Mouse (Mus musculus) adrenal gland, postnatal 4 days (tissue): ENCODE measurements around the gene Pifo. TPM values are rescaled to one million over a fixed set of nuclear protein-coding genes. Genes with fewer than 3 reads are reported as not detected.
A peak's percentile ranks its signal among the peaks of the same experiment; 100 is the strongest.
"Not testable (repeated sequence)": the region's sequence is repeated elsewhere in the genome, so short reads cannot be mapped to it uniquely, and the experiment has no call there.

Experiments used
- DNase-seq, 2 experiments: peaks; one replicate each; pipeline ENCODE4 v3.0.0; 2021 to 2022; ENCODE audit warnings: low spot score in 2 of 2, mixed read lengths in 2 of 2
- long read RNA-seq, 2 experiments: library from polyadenylated mRNA; stranded (forward); transcript quantifications; one replicate each; pipeline ENCODE4 v2.0.0; 2021
- total RNA-seq, 2 experiments: library from RNA; stranded (reverse); gene quantifications; 2 replicates each; pipeline ENCODE4 v1.2.3; 2021

The Pifo gene
- not detected for total RNA-seq
- long read RNA-seq, experiment 1 = 0 reads
- long read RNA-seq, experiment 2 = 0 reads

- no peak for DNase-seq
Observed at GRCm38 (mm10) chr3:106014546-106014945, at the start of gene Pifo. Gene Pifo, minus strand, starts transcription at chr3:106014646.

- DNase-seq = no peak
Observed at GRCm38 (mm10) chr3:106057966-106058365, 43.5 kb upstream of the Pifo start.

GRCm38 (mm10) chr3:106051896-106052295 is 37.5 kb upstream of the Pifo start:
- no peak for DNase-seq

- DNase-seq = no peak
Observed at GRCm38 (mm10) chr3:106040306-106040705, 25.9 kb upstream of the Pifo start.

GRCm38 (mm10) chr3:106032781-106033180 is 18.3 kb upstream of the Pifo start, which contains the start of gene Chil5:
Gene Chil5, minus strand, starts transcription at chr3:106032814.
- DNase-seq = no peak

- no peak for DNase-seq
Observed at GRCm38 (mm10) chr3:106024135-106024534, 9.7 kb upstream of the Pifo start.

GRCm38 (mm10) chr3:106021840-106022239 is 7.4 kb upstream of the Pifo start:
- DNase-seq = no peak

GRCm38 (mm10) chr3:106003360-106003759 is 11.1 kb downstream of the Pifo start:
- DNase-seq = not testable (repeated sequence)

GRCm38 (mm10) chr3:106001416-106002370 is 12.8 kb downstream of the Pifo start:
- no peak for DNase-seq

GRCm38 (mm10) chr3:106000707-106001375 is 13.6 kb downstream of the Pifo start:
- DNase-seq = no peak

- DNase-seq = no peak
Observed at GRCm38 (mm10) chr3:105994730-105995129, 19.7 kb downstream of the Pifo start.

- no peak for DNase-seq
Observed at GRCm38 (mm10) chr3:105991653-105992283, 22.7 kb downstream of the Pifo start.

- DNase-seq = not testable (repeated sequence)
Observed at GRCm38 (mm10) chr3:105989611-105990010, 24.8 kb downstream of the Pifo start.

- DNase-seq = no peak
Observed at GRCm38 (mm10) chr3:105974174-105974573, 40.3 kb downstream of the Pifo start.

GRCm38 (mm10) chr3:105973411-105973810 is 41.0 kb downstream of the Pifo start, which contains the start of gene Ovgp1:
Gene Ovgp1, plus strand, starts transcription at chr3:105973711.
- DNase-seq = no peak

GRCm38 (mm10) chr3:105971831-105972446 is 42.5 kb downstream of the Pifo start:
- no peak for DNase-seq

- no peak for DNase-seq
Observed at GRCm38 (mm10) chr3:105960700-105961099, 53.7 kb downstream of the Pifo start.

- DNase-seq = no peak
Observed at GRCm38 (mm10) chr3:105959999-105960398, 54.4 kb downstream of the Pifo start, which contains the start of gene Atp5f1. Gene Atp5f1, minus strand, starts transcription at chr3:105960099.

- DNase-seq = peak; percentile 4 to 7
Observed at GRCm38 (mm10) chr3:105959585-105959984, 54.9 kb downstream of the Pifo start.

GRCm38 (mm10) chr3:105958974-105959580 is 55.4 kb downstream of the Pifo start, which contains the start of gene Wdr77:
Gene Wdr77, plus strand, starts transcription at chr3:105959369.
- peak; percentile 77 to 94 for DNase-seq
